Mouse (Mus musculus) hindbrain, embryonic 14.5 days (tissue): ENCODE results near the gene Aftph. TPM values are rescaled to one million over a fixed set of nuclear protein-coding genes. Genes with fewer than 3 reads are reported as not detected.

Experiments
- ATAC-seq: fragments of 200-750 bp; cut with Nextera tagmentation; 2 replicates; pipeline ENCODE4 v1.8.0; 2017; ENCODE audit warnings: moderate number of reproducible peaks, mild to moderate bottlenecking, moderate TSS enrichment, moderate library complexity; ENCODE audit not compliant: low FRiP score
- DNase-seq: peaks from one replicate; pipeline ENCODE4 v3.0.0-alpha.2; 2015; ENCODE audit warnings: low spot score
- H3K27ac ChIP-seq: fragments of 300-500 bp; sonication (generic); 2 replicates; pipeline ENCODE4 v1.5.1; 2014; ENCODE audit warnings: mild to moderate bottlenecking, moderate library complexity
- H3K27me3 ChIP-seq: fragments of 300-500 bp; sonication (generic); 2 replicates; pipeline ENCODE4 v1.6.1; 2014; ENCODE audit warnings: mild to moderate bottlenecking, low read length, mixed read lengths; ENCODE audit not compliant: control insufficient read depth, insufficient read depth
- H3K36me3 ChIP-seq: fragments of 300-500 bp; sonication (generic); replicated peaks from 2 replicates; pipeline ENCODE4 v1.6.1; 2014; ENCODE audit not compliant: control insufficient read depth, insufficient read depth
- H3K4me1 ChIP-seq: fragments of 300-500 bp; sonication (generic); replicated peaks from 2 replicates; pipeline ENCODE4 v1.6.1; 2014; ENCODE audit warnings: antibody characterized with exemption, low read length, mixed read lengths; ENCODE audit not compliant: control insufficient read depth, insufficient read depth
- H3K4me2 ChIP-seq: fragments of 300-500 bp; sonication (generic); replicated peaks from 2 replicates; pipeline ENCODE4 v1.6.1; 2014; ENCODE audit warnings: mild to moderate bottlenecking, moderate library complexity
- H3K4me3 ChIP-seq: fragments of 300-500 bp; sonication (generic); replicated peaks from 2 replicates; pipeline ENCODE4 v1.5.1; 2014; ENCODE audit warnings: mild to moderate bottlenecking, low read length
- H3K9ac ChIP-seq: fragments of 300-500 bp; sonication (generic); 2 replicates; pipeline ENCODE4 v1.6.1; 2014
- H3K9me3 ChIP-seq: fragments of 300-500 bp; sonication (generic); 2 replicates; pipeline ENCODE4 v1.6.1; 2016; ENCODE audit warnings: low read length; ENCODE audit not compliant: control insufficient read depth
- WGBS: fragments of 180-500 bp; shearing (Covaris S2); extraction: QIAGEN DNeasy Blood & Tissue Kit; methylation state at CpG from one replicate; pipeline ENCODE4 v1.1.7; 2014; 5-methylcytosine and 5-hydroxymethylcytosine counted together
- polyA plus RNA-seq: library from polyadenylated mRNA; unstranded; fragments of >200 nt; fragmentation: Nextera tagmentation; extraction: Ambion mirVana; gene quantifications from 2 replicates; pipeline ENCODE4 v1.2.1, GENCODE M21; 2014

The Aftph gene
- polyA plus RNA-seq, 1 experiment from 2014 or later, result 38.2 TPM

DNA sequence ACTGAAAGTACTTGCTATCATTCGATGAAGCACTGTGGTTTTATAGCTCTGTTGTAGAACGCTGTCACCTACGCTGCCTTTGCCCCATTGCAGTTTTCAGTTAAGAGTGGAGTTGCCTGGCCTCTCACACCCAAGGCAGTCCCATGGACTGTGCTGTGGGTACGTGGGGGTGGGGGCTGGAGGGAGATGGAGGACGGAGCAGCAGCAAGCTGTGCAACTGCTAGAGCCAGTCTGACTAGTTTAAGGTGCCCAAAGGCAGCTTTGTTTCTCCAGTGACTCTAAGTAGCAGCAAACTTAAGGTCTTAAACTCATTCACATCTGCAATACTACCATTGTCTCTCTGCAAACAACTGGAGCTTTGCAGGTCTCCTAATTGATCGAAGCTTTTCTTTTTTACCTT is 105.7 kb downstream of the Aftph start:
- Histone ChIP-seq H3K9me3 (no peaks in the 10 kb centered on the region), H3K4me1 (peaks cover 45% of the 10 kb centered on the region), H3K4me2 (peak overlapping the region; percentile 19; the same call in 1 of the 2 replicates), H3K27me3 (no peaks in the 10 kb centered on the region), H3K4me3 (no peak overlapping the region), H3K36me3 (no peaks in the 10 kb centered on the region), H3K27ac (no peak overlapping the region), H3K9ac (no peak overlapping the region; the same call in 1 of the 2 replicates)
- no peak for ATAC-seq
- DNase-seq, result no peak
- 33% methylated on average over 6 of the region's 6 CpGs for WGBS

Other genes with a start within 250 kb of the Aftph start
- 24.8 and 30.9 TPM in 2 replicates for gene Sertad2, start 198.3 kb downstream of the Aftph start, polyA plus RNA-seq
- gene Lgalsl, start 89.5 kb upstream of the Aftph start, polyA plus RNA-seq, result 62.6 and 88.1 TPM in 2 replicates